Mouse (Mus musculus) testis, postnatal 10 days (tissue): ENCODE results near the gene Cgnl1.
A peak's percentile ranks its signal among the peaks of the same experiment; 100 is the strongest.
"Not testable (repeated sequence)": the region's sequence is repeated elsewhere in the genome, so short reads cannot be mapped to it uniquely, and the experiment has no call there.

Experiments used
- DNase-seq: peaks from one replicate; pipeline ENCODE4 v3.0.0; 2021; ENCODE audit warnings: low spot score

Cgnl1 gene

DNA sequence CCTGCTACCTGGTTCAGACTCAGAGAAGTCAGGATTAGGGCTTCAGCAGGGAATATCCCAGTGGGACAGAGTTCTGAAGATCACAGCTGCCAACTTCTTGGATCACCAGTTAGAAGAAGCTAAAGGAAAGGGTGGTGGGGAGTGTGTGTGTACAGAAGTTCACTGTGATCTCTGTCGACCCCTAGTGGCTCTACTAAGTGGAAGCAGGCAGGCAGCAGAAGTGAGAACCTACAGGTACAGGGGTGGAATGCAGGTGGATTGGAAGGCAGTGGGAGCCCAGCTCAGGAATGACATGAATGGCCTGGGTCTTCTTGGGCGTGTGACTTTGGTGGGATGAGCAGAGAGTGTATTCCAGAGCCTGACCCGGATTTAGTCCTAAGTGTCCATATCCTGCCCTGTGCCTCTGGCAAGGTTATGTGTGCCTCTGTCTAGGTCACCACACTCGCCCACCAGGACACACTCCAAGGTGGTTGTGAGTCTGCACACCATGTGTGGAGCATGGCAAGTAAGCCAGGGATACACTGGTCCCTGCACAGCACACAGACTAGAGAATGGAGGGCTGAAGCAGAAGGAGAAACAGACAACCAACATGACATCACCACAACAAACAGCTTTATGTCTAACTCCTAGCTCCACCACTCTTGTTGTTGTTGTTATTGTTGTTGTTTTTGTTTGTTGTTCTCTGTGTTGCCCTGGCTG, 147.4 kb downstream of the Cgnl1 start:
- no peak for DNase-seq

DNA sequence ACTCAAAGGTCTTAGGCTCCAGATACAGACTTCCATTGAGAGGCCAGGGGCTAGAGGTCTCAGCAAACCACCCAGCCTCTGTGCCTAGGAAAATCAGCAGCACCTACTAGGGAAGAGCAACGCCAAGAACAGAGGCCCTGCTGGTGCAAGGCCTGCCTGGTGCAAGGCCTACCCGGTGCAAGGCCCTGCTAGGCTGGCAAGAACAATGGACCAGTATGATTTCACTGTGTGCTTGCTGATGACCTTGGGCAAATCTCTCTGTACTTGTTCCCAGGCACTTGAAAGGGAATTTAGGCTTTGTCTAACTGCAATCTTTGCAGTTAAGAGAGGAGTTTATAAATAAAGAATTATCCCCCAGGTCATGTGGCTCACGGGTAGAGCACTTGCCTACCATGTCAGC, 148.8 kb downstream of the Cgnl1 start:
- DNase-seq = no peak

DNA sequence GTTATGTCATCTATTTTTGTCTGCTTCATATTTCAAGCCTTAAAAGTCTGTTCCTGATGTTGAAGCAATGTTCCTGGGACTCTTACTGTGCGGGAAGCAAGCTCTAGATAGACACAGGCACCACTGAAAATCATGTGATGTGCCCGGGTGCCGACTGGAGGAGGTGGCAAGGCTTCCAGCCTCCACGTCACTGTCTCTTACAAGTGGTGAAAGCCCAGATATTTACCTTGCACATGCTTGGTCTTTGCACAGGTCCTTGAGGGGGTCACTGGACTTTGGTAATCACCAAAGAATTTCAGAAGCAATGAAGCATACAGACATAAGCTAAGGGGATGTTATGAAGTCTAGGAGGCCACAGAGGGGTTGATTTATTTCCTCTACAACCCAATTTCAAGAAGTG, 149.4 kb downstream of the Cgnl1 start:
- DNase-seq = no peak

DNA sequence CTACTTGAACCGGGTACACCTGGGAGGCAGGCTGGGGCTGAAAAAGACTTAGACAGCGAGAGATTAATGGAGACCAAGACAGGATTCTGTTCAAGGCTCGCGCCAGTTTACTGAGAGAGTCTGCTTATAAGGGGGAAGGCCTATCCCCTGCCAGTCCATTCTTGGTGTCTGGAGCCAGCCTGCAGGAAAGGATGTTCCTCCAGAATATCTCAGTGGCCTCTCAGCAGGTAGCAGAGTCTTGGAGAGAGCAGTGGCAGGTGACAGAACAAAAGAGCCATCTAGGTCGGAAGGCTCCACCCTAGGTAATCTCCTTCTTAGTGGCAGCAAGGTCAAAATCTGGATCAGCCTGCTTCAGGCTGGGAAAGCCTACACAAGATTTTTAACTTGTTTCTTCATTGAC, 151.3 kb downstream of the Cgnl1 start:
- DNase-seq = not testable (repeated sequence)

DNA sequence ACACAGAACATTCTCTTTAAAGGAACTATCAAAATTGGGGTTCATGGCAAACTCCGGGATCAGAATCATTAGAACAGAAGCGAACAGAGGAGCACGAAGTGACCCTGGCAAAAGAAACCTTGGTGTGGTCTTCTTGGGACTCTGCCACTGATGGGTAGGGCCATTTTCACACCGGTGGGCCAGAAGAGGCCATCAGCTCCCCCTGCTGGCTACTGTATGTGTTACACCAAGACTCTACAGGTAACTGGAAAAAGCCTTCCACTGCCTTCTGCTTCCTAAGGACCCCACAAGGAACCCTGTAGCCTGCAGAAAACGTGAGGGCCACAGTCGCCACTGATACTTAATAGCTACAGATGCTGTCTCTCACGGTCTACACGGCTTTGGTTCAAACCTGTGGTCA, 154.0 kb downstream of the Cgnl1 start:
- peak; percentile 74 for DNase-seq

DNA sequence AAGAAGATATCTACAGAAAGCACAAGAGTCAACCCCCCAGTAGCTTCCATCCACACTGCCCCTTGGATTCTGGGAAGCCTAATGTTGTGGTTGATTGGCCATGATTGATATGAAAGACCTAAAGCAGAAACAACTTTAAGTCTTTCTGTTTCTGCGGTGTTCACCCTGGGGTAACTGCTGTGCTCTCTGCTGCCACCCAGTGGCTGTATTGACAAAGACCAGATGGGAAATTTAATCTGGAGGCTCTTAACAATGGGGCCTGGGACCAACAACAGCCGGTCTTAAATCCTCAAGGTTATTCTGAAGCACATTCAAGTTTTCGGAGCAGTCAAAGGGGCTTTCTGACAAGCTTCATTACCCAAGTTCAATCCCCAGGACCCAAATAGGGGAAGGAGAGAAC, 155.2 kb downstream of the Cgnl1 start:
- peak; percentile 90 for DNase-seq

DNA sequence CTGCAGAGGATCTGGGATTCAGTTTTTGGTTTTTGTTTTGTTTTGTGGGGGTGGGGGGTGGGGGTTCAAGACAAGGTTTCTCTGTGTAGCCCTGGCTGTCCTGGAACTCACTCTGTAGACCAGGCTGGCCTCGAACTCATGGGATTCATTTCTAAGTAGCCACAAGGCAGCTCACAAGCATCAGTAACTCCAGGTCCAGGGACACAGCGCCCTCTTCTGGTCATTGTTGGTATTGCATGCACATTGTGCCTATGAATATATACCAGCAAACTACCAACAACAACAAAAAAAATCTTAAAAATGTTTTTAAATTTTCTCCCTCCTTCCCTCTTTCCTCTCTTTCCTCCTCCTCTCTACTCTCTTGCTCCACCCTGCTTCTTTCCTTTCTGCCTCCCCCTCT, 156.8 kb downstream of the Cgnl1 start:
- DNase-seq = peak; percentile 90

DNA sequence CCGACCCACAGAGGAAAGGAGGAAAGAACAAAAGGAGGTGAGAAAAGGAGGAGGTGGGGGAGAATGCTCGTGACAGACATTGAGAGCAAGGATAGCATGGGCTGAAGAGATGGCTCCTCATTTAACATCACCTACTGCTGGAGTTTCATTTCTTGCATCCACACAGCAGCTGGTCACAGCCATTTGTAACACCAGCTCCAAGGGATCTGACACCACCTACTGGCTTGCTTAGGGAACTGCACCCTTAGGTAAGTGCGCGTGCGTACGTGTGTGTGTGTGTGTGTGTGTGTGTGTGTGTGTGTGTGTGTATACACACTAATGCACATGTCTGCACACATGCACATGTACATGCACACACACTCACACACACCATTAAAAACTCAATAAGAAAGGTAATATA, 158.4 kb downstream of the Cgnl1 start:
- DNase-seq = no peak

DNA sequence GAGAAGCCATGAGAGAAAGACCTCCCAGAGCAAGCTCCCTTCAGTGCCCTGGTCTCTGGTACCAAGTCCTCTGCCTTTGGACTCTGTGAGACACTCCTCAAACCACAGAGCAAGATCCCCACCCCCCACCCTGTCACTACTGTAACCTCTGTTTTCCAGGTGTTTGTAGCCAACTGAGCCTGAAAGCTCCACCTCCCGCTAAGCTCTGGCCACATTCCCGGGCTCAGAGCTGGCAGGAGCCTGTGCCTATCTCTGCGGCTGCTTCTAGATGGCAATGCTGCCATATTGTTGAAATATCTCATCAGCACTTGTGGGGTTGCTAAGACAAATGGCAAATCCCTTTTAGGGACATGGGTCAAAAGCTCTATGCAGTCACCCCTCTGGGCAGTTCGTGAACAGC, 159.5 kb downstream of the Cgnl1 start:
- no peak for DNase-seq

DNA sequence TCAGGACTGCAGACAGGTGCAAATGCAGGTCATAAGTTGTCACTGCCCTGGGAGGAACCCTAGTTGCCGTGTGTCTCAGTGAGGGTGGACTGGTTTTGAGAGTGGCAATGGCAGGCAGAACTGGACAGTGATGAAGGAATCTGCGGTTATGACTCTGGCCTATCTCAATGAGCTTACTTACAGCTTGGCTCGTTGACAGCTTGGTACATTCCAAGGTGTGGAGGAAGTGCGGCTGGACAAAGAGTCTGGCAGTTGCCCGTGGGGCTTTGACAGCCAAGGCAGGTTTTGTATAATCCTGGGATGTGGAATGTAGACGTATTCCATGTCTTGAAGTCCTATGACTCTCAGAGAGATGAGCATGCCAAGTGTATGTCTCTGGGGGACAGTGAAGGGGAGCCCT, 162.4 kb downstream of the Cgnl1 start:
- no peak for DNase-seq

DNA sequence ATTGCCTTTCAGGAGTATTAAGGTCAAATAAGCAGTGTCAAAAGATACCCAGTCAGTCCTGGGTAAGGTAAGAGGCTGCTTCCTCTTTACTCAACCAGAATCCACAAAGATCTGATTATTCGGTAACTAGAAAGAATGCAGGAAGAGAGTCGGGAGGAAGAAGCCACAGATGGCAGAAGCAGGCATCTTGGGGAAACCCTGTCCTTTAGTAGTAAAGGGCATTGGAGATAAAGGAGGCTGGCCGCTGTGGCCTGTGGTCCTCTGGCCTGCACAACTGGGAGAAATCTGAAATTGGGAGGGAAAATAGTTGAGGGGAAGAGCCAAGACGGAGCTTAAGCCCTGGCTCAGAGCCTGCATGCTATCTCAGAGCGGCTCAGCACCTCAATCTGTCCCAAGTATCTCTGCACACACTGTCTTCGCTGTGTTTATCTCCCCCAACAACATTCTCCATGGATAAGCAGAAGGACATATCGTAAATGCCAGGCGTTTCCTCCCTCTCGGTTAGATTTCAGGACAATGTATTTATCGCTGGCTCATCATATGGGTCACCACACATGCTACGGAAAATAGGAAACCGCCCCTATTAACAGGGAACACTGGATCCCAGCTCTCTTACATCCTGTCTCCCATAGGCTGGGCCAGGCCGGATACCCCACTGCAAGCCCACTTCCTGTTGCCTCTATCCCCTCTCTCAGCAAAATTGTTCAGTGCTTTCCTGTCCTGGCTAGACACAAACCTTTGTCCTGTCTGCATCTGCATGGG, 164.9 kb downstream of the Cgnl1 start:
- DNase-seq = no peak

DNA sequence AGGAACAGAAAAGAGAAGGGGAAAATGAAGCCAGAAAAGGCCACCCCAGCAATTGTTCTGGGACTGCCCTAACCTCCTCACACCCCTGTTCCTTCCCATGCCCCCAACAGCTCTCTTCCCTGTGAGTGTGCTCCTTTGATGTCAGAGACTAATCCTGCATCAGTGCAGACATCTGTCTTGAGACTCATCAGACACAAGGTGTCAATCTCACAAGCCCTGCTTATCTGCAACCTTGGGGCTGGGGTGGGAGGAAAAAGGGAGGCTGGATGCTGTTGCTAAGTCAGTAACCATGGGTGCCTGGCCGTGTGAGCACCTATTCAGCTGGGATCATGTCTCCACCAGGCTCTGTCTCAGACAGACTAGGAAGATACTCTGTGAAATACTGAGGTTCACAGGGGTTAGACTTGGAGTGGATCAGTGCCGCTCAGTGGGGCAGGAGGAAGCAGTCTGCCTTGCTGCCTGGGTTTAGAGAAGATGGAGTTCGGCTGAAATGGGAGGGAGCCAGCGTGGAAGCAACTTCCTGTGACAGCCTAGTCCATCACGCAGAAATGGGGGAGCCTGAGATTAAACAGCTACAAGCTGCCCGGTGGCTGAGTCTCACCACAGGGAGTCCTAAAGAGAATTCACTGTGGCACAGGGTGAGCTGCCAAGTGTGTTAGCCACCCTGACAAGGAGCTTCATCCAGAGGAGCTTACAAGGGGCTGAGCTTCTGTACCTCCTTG, 166.3 kb downstream of the Cgnl1 start:
- DNase-seq = no peak

DNA sequence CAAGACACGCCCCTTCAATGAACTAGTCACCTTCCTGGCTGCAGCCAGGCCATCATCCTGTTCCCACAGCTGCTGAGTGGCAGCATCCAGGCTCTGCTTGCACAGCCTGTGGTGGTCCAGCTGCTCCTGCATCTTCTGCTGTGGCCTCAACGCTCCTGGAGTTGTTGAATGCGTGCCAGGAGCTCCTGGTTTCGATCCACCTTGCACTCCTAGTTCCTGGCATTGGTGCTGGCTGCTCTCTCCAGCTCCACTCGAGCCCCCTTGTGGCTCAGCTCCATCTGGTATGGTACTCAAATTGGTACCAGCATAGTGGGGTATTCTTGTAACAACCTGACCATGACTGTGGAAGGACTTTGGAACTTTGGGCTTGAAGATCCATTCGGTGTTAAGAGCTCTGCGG, 171.5 kb downstream of the Cgnl1 start:
- DNase-seq = no peak

DNA sequence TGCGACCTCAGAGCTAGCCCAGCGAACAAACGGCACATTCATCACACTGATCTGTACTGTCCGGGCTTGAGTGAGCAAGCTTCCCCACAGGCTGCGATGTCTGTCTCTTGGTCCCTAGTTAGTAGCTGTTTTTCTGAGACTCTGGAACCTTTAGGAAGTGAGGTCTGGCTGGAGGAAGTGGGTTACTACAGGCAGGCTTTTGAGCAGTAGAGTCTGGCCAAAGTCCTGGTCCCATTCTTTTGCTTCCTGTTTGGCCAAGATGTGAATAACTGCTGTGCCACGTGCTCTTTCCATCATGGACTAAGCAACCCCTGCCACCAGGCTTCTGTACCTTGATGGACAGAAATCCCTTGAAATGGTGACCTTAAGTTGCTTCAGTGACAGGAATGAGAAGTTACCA, 174.5 kb downstream of the Cgnl1 start:
- DNase-seq = no peak

DNA sequence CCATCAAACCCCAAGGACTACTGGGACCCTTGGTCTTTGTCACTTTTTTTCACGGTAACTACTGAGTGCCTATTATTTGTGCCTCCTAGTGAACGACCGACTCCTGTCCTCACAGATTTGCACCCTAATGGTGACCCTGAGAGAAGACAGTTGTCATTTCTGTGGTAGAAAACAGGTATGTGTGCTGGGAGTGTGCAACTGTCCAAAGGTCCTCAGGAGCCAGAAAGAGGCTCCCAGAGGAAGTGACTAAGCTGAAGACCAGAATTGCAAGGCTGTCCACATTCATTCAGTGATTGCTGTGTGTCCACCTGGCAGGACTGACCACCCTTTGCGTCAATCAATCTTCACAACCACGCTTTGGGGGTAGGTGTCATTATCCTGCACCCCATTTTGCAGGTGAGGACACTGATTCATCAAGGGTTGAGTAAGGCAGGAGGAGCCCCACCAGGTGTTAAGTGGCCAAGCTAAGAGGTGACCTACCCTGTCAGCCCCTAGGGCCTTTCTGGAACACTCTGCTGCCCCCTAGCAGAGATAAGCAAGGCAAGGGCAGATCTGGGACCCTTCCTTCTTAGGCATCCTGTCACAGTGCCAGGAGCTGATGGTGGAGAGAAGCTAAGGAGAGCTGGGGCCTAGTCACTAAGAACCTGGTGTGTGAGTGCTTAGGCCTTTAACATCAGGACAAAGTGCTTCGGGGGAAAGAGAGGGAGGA, 178.7 kb downstream of the Cgnl1 start:
- DNase-seq = no peak

DNA sequence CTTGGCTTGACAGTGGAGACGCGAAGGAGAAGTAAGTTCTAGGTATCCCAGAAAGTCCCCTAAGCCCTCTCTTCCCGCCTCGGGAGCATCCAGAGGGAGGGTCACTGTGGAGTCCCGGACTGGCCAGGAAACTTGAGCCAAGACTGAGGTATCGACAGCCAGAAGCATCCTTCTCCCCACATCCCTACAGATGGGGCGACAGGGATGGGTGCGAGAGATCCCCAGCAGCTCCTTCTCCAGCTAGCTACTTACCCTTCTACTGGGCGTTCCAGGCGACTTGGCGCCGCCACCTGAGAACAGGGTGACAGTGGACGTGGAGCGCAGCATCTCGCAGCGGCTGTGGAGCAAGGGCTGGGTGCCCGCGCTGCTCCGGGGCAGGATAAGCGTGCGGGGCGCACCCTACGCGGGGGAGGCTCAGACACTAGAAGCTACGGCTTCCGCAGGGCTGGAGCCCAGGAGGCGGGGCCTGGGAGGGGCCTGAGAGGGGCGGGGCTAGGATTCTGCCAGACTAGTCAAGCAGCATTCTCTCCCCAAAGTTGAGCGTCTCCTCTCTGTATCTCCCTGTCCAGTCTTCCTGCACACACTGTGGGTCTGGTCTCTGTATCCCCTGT, 179.4 kb downstream of the Cgnl1 start, which contains the start of gene Myzap:
Gene Myzap, minus strand, starts transcription at position 423 of the 611 bp plus-strand sequence.
- peak; percentile 97 for DNase-seq

DNA sequence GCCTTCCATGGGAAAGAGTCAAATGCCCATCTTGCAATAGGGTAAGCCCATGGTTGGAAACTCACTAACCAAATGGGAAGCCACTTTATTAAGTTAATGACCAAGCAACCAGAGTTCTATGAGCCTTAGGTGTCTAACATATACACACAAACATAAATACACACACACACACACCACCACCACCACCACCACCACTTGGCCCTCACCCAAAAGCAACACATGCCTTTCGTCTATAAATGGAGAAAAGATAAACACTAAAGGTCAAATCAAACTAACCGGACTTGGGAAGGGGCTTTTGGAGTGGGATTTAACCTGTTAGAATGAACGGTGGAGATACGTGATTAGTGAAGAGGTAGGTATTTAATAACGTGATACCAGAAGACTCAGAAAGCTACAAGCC, 180.3 kb downstream of the Cgnl1 start:
- DNase-seq = no peak

DNA sequence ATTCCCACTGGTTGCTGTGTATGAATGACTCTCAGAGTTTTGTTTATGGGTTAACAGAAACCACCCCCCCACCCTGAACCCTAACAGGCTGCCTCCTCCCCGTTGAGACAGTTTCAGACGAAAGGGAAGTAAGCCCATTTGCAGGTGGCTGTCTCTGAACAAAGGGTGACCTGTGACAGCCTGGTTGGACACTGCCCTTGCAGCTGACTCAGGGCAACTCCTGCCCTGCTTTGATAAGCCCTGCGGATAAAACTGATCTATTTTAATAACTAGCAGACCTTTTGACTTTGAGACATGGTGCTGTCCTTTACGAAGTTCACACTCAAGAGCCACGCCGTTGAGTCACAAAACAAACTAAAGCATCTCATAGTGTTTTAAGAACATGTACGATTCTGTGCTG, 181.6 kb downstream of the Cgnl1 start:
- no peak for DNase-seq

DNA sequence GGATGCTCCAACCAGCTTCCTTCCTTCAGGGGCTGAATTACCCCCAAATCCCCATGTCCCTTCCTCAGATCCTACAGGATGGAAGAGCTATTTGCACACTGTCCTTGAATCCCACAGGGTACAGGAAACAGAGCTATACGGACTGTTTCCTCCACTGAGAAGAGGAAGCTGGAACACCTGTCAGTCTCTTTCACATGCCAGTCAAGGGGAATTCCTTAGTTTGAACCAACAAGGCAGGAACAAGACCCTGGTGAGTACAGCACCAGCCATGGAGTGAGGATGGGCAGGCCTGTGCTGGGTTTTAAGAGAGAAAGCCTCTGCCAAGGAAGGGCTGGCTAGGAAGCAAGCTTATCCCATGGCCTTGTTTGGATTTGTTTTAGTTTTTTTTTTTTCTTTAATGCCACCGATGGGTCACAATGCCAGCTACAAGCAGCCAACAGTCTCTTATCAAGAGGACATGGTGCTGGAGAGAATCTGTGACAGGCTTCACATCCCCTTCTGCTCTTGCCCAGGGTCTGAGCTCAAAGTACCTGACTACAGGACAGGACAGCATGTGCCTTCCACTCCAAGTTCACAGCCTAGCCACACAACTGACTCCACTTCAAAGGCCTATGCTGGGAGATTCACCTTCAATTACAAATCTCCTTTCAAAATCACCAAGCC, 182.3 kb downstream of the Cgnl1 start:
- DNase-seq = no peak

DNA sequence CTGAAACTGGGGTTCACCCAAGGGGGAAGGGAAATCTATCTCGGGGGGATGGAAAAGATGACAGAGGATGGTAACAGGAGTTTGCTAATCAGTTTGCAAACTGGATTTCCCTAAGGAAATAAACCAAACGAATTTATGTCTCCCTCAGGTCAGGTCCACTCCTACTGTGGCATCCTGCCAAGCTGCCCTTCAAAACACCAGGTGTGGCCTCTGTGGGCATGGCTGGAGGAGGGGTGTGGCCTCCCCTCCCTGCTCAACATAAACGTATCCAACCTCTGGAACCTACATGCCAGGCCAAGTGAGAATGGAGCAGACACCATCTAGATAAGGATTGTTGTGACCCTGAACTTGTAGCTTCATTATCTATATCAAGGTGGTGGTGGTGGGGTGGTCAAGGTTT, 185.0 kb downstream of the Cgnl1 start:
- DNase-seq = no peak

DNA sequence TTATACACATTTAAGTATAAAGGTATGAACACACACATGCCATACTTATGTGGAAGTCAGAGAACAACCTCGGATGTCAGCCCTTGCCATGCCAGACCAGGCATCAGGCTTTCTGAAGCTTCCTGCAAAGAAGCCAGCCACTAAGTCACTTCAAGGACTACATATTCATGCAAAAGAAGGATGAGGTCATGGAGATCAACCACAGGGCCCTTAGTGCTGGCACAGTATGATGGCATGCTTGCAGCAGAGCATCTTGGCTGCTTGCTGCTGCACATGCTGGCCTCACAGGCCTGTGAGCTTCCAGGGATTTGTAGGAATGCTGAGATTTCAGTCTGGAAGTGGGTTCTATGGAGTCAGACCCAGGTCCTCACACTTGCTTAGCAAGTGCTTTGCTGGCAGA, 188.6 kb downstream of the Cgnl1 start:
- DNase-seq = no peak
